Mouse (Mus musculus): ENCODE results near the gene Cyp2f2. TPM values are rescaled to one million over a fixed set of nuclear protein-coding genes. Genes with fewer than 3 reads are reported as not detected.

The Cyp2f2 gene
- polyA plus RNA-seq, 1 experiment from 2014 or later: 3.0 TPM

GRCm38 (mm10) chr7:27132588-27132987 lies 12.9 kb downstream of the Cyp2f2 start:
- 0 out of 2 replicates have a peak overlapping the region, but pooled peaks have one; percentile 1 for H3K4me2 ChIP-seq (ENCODE audit: low read depth, low read length)
- no peaks in the 10 kb centered on the region; the same call in none of the 2 replicates for H3K4me1 ChIP-seq (ENCODE audit: control insufficient read depth, low read depth, low read length)
- 11% methylated on average over 10 of the region's 10 CpGs for WGBS (ENCODE audit: insufficient replicate concordance)
- no peaks in the 10 kb centered on the region for H3K9me3 ChIP-seq (replicated peaks; ENCODE audit: control insufficient read depth, low read length)
- H3K27me3 ChIP-seq (ENCODE audit: control insufficient read depth, insufficient read depth, low read depth, low read length): no peaks in the 10 kb centered on the region
- no peak for ATAC-seq (ENCODE audit: low read depth)
- no peak overlapping the region for H3K9ac ChIP-seq (ENCODE audit: low read depth, low read length)
- no peaks in the 10 kb centered on the region for H3K36me3 ChIP-seq (ENCODE audit: control insufficient read depth, insufficient read depth)
- no peak overlapping the region for H3K27ac ChIP-seq (ENCODE audit: low read length)
- no peak overlapping the region for H3K4me3 ChIP-seq (ENCODE audit: low read depth, low read length)

- no peak overlapping the region for H3K9ac ChIP-seq (ENCODE audit: low read depth, low read length)
- no peaks in the 10 kb centered on the region; the same call in none of the 2 replicates for H3K4me1 ChIP-seq (ENCODE audit: control insufficient read depth, low read depth, low read length)
- no peak overlapping the region for H3K27ac ChIP-seq (ENCODE audit: low read length)
- no peaks in the 10 kb centered on the region for H3K27me3 ChIP-seq (ENCODE audit: control insufficient read depth, insufficient read depth, low read depth, low read length)
- no peaks in the 10 kb centered on the region for H3K9me3 ChIP-seq (replicated peaks; ENCODE audit: control insufficient read depth, low read length)
- 0 out of 2 replicates have a peak overlapping the region, but pooled peaks have one; percentile 1 for H3K4me2 ChIP-seq (ENCODE audit: low read depth, low read length)
- WGBS (ENCODE audit: insufficient replicate concordance): 50% methylated on average over 12 of the region's 12 CpGs
- ATAC-seq (ENCODE audit: low read depth): peak; percentile 66; the same call in 1 of the 2 replicates
- no peak overlapping the region for H3K4me3 ChIP-seq (ENCODE audit: low read depth, low read length)
- no peaks in the 10 kb centered on the region for H3K36me3 ChIP-seq (ENCODE audit: control insufficient read depth, insufficient read depth)
Observed at GRCm38 (mm10) chr7:27133156-27133555, 13.4 kb downstream of the Cyp2f2 start.

- H3K36me3 ChIP-seq (ENCODE audit: control insufficient read depth, insufficient read depth): no peaks in the 10 kb centered on the region
- 59% methylated on average over 4 of the region's 4 CpGs for WGBS (ENCODE audit: insufficient replicate concordance)
- H3K27ac ChIP-seq (ENCODE audit: low read length): no peak overlapping the region
- H3K4me1 ChIP-seq (ENCODE audit: control insufficient read depth, low read depth, low read length): no peaks in the 10 kb centered on the region; the same call in none of the 2 replicates
- no peak for ATAC-seq (ENCODE audit: low read depth)
- no peak overlapping the region for H3K4me3 ChIP-seq (ENCODE audit: low read depth, low read length)
- no peaks in the 10 kb centered on the region for H3K9me3 ChIP-seq (replicated peaks; ENCODE audit: control insufficient read depth, low read length)
- H3K9ac ChIP-seq (ENCODE audit: low read depth, low read length): no peak overlapping the region
- no peak overlapping the region for H3K4me2 ChIP-seq (ENCODE audit: low read depth, low read length)
- H3K27me3 ChIP-seq (ENCODE audit: control insufficient read depth, insufficient read depth, low read depth, low read length): no peaks in the 10 kb centered on the region
Observed at GRCm38 (mm10) chr7:27133757-27134156, 14.0 kb downstream of the Cyp2f2 start.

- Histone ChIP-seq H3K4me2 (ENCODE audit: low read depth, low read length) (no peak overlapping the region), H3K4me1 (ENCODE audit: control insufficient read depth, low read depth, low read length) (no peaks in the 10 kb centered on the region; the same call in none of the 2 replicates), H3K36me3 (ENCODE audit: control insufficient read depth, insufficient read depth) (no peaks in the 10 kb centered on the region), H3K9ac (ENCODE audit: low read depth, low read length) (no peak overlapping the region), H3K4me3 (ENCODE audit: low read depth, low read length) (no peak overlapping the region), H3K27me3 (ENCODE audit: control insufficient read depth, insufficient read depth, low read depth, low read length) (no peaks in the 10 kb centered on the region), H3K9me3 (replicated peaks; ENCODE audit: control insufficient read depth, low read length) (0 out of 2 replicates have a peak, but pooled peaks cover 2% of the 10 kb centered on the region), H3K27ac (ENCODE audit: low read length) (no peak overlapping the region)
- WGBS (ENCODE audit: insufficient replicate concordance): 48% methylated on average over 8 of the region's 8 CpGs
- no peak for ATAC-seq (ENCODE audit: low read depth)
Observed at GRCm38 (mm10) chr7:27136410-27136996, 16.8 kb downstream of the Cyp2f2 start.

- Histone ChIP-seq H3K27me3 (ENCODE audit: control insufficient read depth, insufficient read depth, low read depth, low read length) (no peaks in the 10 kb centered on the region), H3K9ac (ENCODE audit: low read depth, low read length) (no peak within 1 kb of the TSS), H3K4me1 (ENCODE audit: control insufficient read depth, low read depth, low read length) (no peaks in the 10 kb centered on the region), H3K36me3 (ENCODE audit: control insufficient read depth, insufficient read depth) (peaks cover 7% of the 10 kb centered on the region), H3K9me3 (replicated peaks; ENCODE audit: control insufficient read depth, low read length) (no peaks in the 10 kb centered on the region), H3K4me3 (ENCODE audit: low read depth, low read length) (no peak within 1 kb of the TSS), H3K27ac (ENCODE audit: low read length) (no peak within 1 kb of the TSS), H3K4me2 (ENCODE audit: low read depth, low read length) (no peak within 1 kb of the TSS)
- no peak for ATAC-seq (ENCODE audit: low read depth)
- WGBS (ENCODE audit: insufficient replicate concordance): 65% methylated on average over 10 of the region's 10 CpGs
Observed at GRCm38 (mm10) chr7:27153205-27153764, 33.6 kb downstream of the Cyp2f2 start, which contains the start of gene Cyp2t4. Gene Cyp2t4, plus strand, starts transcription at chr7:27153714.

GRCm38 (mm10) chr7:27156005-27156404 lies 36.3 kb downstream of the Cyp2f2 start:
- H3K9ac ChIP-seq (ENCODE audit: low read depth, low read length): no peak overlapping the region
- WGBS (ENCODE audit: insufficient replicate concordance): 78% methylated on average over 13 of the region's 13 CpGs

GRCm38 (mm10) chr7:27158171-27158570 lies 38.5 kb downstream of the Cyp2f2 start:
- H3K9me3 ChIP-seq (replicated peaks; ENCODE audit: control insufficient read depth, low read length): no peaks in the 10 kb centered on the region
- H3K27ac ChIP-seq (ENCODE audit: low read length): no peak overlapping the region
- H3K36me3 ChIP-seq (ENCODE audit: control insufficient read depth, insufficient read depth): peaks cover 16% of the 10 kb centered on the region
- no peak overlapping the region for H3K9ac ChIP-seq (ENCODE audit: low read depth, low read length)
- peaks cover 27% of the 10 kb centered on the region for H3K4me1 ChIP-seq (ENCODE audit: control insufficient read depth, low read depth, low read length)
- no peak for ATAC-seq (ENCODE audit: low read depth)
- H3K4me2 ChIP-seq (ENCODE audit: low read depth, low read length): no peak overlapping the region
- H3K27me3 ChIP-seq (ENCODE audit: control insufficient read depth, insufficient read depth, low read depth, low read length): no peaks in the 10 kb centered on the region
- H3K4me3 ChIP-seq (ENCODE audit: low read depth, low read length): no peak overlapping the region
- WGBS (ENCODE audit: insufficient replicate concordance): 88% methylated on average over 9 of the region's 9 CpGs

More at GRCm38 (mm10) chr7:27156005-27156404, 36.3 kb downstream of the Cyp2f2 start:
- Histone ChIP-seq H3K4me3 (ENCODE audit: low read depth, low read length) (no peak overlapping the region), H3K27me3 (ENCODE audit: control insufficient read depth, insufficient read depth, low read depth, low read length) (no peaks in the 10 kb centered on the region), H3K27ac (ENCODE audit: low read length) (no peak overlapping the region), H3K36me3 (ENCODE audit: control insufficient read depth, insufficient read depth) (peaks cover 16% of the 10 kb centered on the region), H3K9me3 (replicated peaks; ENCODE audit: control insufficient read depth, low read length) (no peaks in the 10 kb centered on the region), H3K4me1 (ENCODE audit: control insufficient read depth, low read depth, low read length) (peaks cover 10% of the 10 kb centered on the region), H3K4me2 (ENCODE audit: low read depth, low read length) (no peak overlapping the region)
- ATAC-seq (ENCODE audit: low read depth): no peak

- Histone ChIP-seq H3K4me3 (ENCODE audit: low read depth, low read length) (no peak overlapping the region), H3K9ac (ENCODE audit: low read depth, low read length) (no peak overlapping the region), H3K9me3 (replicated peaks; ENCODE audit: control insufficient read depth, low read length) (no peaks in the 10 kb centered on the region), H3K36me3 (ENCODE audit: control insufficient read depth, insufficient read depth) (peaks cover 16% of the 10 kb centered on the region), H3K4me2 (ENCODE audit: low read depth, low read length) (no peak overlapping the region), H3K27me3 (ENCODE audit: control insufficient read depth, insufficient read depth, low read depth, low read length) (no peaks in the 10 kb centered on the region), H3K27ac (ENCODE audit: low read length) (no peak overlapping the region), H3K4me1 (ENCODE audit: control insufficient read depth, low read depth, low read length) (peaks cover 31% of the 10 kb centered on the region)
- no peak for ATAC-seq (ENCODE audit: low read depth)
- 70% methylated on average over 6 of the region's 6 CpGs for WGBS (ENCODE audit: insufficient replicate concordance)
Observed at GRCm38 (mm10) chr7:27159256-27159655, 39.5 kb downstream of the Cyp2f2 start.

- H3K9me3 ChIP-seq (replicated peaks; ENCODE audit: control insufficient read depth, low read length): no peaks in the 10 kb centered on the region
- no peaks in the 10 kb centered on the region for H3K27me3 ChIP-seq (ENCODE audit: control insufficient read depth, insufficient read depth, low read depth, low read length)
- peaks cover 34% of the 10 kb centered on the region for H3K4me1 ChIP-seq (ENCODE audit: control insufficient read depth, low read depth, low read length)
- H3K4me2 ChIP-seq (ENCODE audit: low read depth, low read length): no peak overlapping the region
- H3K4me3 ChIP-seq (ENCODE audit: low read depth, low read length): no peak overlapping the region
- H3K36me3 ChIP-seq (ENCODE audit: control insufficient read depth, insufficient read depth): peaks cover 16% of the 10 kb centered on the region
- H3K27ac ChIP-seq (ENCODE audit: low read length): no peak overlapping the region
- ATAC-seq (ENCODE audit: low read depth): peak; percentile 78
- no peak overlapping the region for H3K9ac ChIP-seq (ENCODE audit: low read depth, low read length)
- WGBS (ENCODE audit: insufficient replicate concordance): 8% methylated on average over 8 of the region's 8 CpGs
Observed at GRCm38 (mm10) chr7:27159882-27160281, 40.2 kb downstream of the Cyp2f2 start.

All from liver, embryonic 16.5 days (tissue).